Mouse (Mus musculus) fat pad, adult 2 months (tissue): Measurements from ENCODE around the gene Dpy19l1.

ENCODE experiments used
- DNase-seq: peaks from one replicate; pipeline ENCODE4 v3.0.0-alpha.2; 2011; ENCODE audit warnings: low read depth, low spot score; ENCODE audit errors: extremely low read depth

Dpy19l1 gene

GRCm38 (mm10) chr9:24503067-24503857 lies at the start of gene Dpy19l1:
Gene Dpy19l1, minus strand, starts transcription at chr9:24503140.
- no peak for DNase-seq

- DNase-seq, result no peak
Measured at GRCm38 (mm10) chr9:24538159-24538558, 35.2 kb upstream of the Dpy19l1 start.

GRCm38 (mm10) chr9:24516575-24517139 lies 13.7 kb upstream of the Dpy19l1 start:
- DNase-seq, result no peak

DNA sequence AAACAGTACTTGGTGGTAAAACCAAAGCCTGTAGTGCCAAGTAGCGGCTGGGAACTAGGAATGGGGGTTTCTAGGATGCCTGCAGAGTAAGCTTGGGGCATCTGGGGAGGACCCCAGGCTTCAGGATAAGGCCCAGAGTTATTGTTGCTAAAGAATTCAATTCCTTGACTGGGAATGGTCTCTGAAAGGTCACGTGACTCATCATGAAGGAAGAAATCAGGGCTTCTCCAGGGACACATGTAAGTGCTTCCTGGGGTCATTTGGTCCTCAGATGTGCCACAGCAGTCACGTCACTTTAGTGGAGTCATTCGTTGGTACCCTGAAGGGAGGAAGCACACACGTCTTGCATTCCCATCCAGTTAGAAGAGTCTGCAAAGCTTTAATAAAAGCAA lies 11.1 kb upstream of the Dpy19l1 start:
- no peak for DNase-seq

DNA sequence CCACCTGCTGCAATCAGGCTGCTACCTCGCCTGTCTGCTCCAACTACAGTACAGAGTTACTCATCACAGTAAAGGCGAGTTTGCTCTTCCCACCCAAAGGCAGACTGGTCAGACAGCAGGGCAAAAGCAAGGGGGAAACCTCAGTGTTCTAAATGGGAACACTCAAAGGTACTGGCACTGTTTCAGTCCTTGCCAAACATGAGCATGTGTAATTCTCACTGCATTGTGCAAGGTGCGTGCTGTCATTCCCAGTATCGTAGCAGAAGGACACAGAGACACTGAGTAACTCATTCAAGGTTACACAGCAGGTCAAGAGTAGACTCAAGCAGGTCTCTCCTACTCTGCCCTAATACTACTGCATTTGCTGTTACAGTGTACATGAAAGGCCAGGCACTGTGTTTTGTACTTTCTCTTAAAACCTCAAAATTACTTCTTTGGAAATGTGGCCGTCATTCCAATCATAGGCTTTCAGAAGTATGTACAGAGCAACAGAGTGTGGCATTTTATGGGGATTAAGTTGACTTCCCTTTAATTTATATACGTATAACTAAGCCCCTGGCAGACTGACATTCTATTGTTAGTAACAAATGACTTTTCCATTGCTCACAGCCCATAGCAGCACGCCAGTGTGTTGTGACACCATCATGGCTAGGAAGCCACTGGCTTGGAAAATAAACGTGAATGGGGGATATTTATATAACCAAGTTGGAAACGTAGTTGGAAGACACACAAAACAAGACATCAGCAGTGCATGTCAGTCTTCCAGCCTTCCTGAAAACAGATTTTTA lies 10.5 kb upstream of the Dpy19l1 start:
- DNase-seq, result peak; percentile 54

DNA sequence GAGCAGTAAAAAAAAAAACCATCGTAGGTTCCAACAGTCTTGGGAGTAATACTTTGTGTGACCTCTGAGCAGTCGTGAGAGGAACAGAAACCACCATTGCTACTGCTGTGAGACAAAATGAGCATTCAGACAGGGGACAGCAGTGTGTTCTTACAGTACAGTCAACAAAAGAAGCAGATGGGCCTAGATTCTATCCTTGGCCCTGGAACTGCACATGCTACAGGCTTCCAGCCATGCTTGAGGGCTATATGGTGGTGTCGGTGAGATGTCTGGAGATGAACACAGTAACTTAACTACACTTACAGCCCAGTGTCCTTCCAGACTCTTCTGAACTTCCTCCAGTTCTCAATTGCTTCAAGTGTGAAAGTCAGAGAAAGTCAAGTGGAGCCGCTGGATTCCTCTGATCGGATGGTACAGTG lies 9.2 kb upstream of the Dpy19l1 start:
- no peak for DNase-seq

GRCm38 (mm10) chr9:24511371-24512120 lies 8.6 kb upstream of the Dpy19l1 start:
- DNase-seq, result no peak

GRCm38 (mm10) chr9:24508880-24509279 lies 5.9 kb upstream of the Dpy19l1 start:
- no peak for DNase-seq

DNA sequence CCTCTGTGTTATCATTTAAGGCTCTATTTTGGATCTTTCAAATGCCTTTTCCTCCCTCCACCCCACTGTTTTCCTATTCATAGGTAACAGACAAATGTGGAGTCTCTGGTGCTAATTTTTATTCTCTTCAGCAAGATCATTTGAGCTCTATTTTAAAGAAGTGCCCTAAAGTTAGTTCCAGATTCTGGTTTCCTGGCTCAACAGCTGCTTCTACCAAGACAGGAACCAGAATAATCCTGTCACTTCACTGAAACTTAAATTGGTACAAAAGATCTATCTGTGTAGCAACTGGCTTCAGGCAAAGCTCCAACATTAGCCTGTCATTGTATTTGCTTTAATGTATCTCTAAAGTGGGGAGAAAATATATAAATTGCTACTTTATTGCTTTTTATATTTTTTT lies 3.6 kb upstream of the Dpy19l1 start:
- DNase-seq, result no peak

DNA sequence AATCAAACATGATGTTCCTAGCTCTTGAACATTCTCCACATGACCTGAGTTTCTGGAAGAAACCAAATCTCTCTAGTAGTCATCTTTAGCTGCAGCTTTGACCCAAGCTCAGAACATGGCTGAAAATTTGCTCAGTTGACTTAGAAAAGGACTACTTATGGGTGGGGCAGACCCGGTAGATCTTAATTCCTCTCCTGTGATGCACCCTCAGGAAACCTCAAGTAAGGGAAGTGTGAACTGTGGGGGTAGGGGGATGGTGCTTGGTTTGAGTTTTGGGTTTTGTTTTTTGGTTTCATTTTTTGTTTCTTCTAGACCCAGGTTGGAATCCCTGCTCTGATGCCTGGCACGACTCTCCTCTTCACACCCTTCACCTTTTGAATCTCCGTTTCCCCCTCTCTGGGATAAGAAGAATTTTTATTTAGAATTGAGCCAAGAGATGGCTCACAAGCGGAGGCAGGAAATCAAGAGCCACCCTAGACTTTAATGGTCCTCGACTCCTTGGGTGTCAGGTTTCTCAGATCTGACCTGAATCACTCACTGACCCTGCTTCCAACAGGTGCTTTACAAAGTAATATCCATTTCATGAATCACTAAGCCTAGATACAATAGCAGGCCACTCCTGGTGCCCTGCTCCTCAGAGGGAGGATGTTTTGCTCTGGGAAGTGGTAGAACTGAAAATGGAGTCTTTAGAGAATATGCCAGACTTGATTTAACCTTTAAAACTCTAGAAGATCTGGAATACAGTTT lies 2.2 kb upstream of the Dpy19l1 start:
- no peak for DNase-seq

- no peak for DNase-seq
Measured at GRCm38 (mm10) chr9:24504381-24504780, 1.4 kb upstream of the Dpy19l1 start.

DNA sequence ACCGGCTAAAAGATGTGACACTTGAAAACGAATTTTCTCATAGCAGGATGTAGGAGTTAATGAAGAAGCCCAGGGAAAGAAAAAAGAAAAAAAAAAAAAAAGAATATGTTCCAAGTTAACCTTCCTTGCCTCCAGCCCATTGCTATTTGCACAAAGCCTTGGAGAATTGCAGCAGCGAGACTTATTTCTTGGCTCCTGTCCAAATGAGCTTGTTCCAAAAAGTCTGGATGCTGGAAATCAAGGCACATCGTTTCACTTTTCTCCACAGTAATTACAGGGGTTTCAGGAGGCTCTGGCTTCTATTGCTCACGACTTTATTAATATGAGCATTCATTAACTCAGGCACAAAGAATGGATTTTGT lies 899 bp upstream of the Dpy19l1 start:
- DNase-seq, result no peak

DNA sequence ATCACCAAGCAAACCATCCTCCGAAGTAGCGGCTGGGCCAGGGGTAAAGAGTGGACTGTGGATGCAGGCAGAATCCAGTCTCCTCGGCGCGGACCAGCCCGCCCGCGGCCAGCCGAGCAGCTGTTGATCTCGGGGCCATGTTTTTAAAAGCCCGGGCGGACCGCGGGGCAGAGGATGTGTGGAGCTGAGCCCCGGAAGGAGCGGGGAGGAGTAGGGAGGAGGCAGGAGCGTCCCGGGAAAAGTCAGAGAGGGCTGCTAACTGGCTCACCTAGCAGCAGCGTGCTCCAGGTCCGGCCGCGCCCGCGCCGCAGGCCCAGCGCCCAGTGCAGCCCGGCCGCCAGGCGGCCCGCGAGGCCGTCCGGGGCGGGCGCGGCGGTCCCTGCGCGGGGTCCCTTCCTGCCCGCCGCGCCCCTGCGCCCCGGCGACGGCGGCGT lies 352 bp downstream of the Dpy19l1 start:
- no peak for DNase-seq

DNA sequence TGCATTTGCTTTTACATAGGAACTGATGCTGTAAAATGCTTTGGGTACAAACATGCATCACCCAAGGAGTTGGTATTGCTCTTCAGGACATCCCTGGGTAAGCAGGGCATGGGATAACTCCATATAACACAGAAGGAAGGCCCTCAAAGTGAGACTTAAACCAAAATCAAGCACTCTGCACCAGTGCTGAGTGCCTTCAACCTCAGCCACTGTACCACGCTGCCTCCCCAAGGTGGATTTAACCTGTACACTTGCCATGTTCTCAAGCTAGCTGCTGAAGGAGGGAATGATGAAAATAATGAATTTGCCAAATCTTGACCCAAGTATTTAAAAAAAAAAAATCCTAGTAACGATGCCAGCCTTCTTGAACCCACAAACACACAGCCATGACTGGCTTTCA lies 1.3 kb downstream of the Dpy19l1 start:
- no peak for DNase-seq

- DNase-seq, result no peak
Measured at GRCm38 (mm10) chr9:24496226-24496625, 6.7 kb downstream of the Dpy19l1 start.

GRCm38 (mm10) chr9:24490516-24490915 lies 12.4 kb downstream of the Dpy19l1 start:
- no peak for DNase-seq

DNA sequence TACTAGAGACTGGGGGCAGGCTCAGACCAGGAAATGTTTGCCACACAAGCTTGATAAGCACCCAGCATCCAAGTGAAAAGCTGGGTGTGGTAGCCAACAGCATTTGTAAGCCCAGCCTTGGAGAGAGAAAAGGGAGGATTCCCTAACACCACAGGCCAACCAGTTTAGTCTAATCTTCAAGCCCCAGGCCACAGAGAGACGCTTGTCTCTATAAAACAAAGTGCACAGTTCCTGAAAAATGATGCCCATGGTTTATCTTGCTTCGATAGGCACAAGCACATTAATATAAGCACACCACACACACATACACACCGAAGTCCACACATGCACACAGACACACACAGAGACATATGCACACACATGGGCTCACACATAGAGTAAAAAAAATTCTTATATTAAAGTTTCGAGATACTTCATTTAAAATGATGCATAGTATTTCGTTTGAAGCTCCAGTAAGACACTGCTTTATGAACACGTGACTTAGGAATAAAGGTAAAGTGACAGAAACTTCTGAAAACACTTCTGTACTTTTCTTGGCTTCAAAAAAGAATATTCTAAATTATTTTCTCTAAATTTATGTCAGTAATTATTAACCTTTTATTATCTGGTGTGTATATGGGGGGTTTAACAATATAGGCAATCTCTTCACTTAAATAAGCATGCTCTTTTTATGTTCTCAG lies 14.4 kb downstream of the Dpy19l1 start:
- DNase-seq, result no peak

DNA sequence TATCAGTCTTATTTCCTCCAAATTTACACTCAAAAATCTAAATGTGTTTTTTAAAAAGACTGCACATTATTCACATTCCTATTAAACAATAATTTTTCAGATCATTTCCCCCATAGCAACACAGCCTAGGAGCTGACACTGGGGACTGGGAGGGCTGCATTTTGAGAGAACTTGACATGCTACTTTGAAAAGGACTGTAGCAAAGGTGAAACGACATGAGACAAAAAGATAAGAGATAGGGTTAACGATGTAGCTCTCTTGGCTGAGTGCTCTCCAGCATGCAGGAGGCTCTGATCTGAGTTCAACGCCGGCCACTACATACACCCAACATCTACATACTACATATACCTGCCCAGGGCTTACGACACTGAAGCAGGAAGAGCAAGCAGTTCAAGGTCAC lies 20.6 kb downstream of the Dpy19l1 start:
- no peak for DNase-seq

GRCm38 (mm10) chr9:24477251-24477650 lies 25.7 kb downstream of the Dpy19l1 start:
- DNase-seq, result no peak

GRCm38 (mm10) chr9:24473824-24474223 lies 29.1 kb downstream of the Dpy19l1 start:
- DNase-seq, result no peak
